Mouse (Mus musculus) right cerebral cortex, adult 18-20 months (tissue): ENCODE results near the gene Clba1.
"Not testable (repeated sequence)": the region's sequence is repeated elsewhere in the genome, so short reads cannot be mapped to it uniquely, and the experiment has no call there.

Experiments used
- DNase-seq: peaks from one replicate; pipeline ENCODE4 v3.0.0; 2022; ENCODE audit warnings: mixed read lengths

Gene Clba1

GRCm38 (mm10) chr12:112795466-112796104, 13.2 kb upstream of the Clba1 start:
- no peak for DNase-seq

GRCm38 (mm10) chr12:112796551-112797510, 11.9 kb upstream of the Clba1 start:
- no peak for DNase-seq

GRCm38 (mm10) chr12:112797672-112798331, 10.9 kb upstream of the Clba1 start:
- peak; percentile 75 for DNase-seq

GRCm38 (mm10) chr12:112798332-112798681, 10.4 kb upstream of the Clba1 start:
- DNase-seq: no peak

- no peak for DNase-seq
These were observed 10.0 kb upstream of the Clba1 start for GRCm38 (mm10) chr12:112798716-112799115.

- no peak for DNase-seq
These were observed 9.3 kb upstream of the Clba1 start for GRCm38 (mm10) chr12:112799237-112799970.

- DNase-seq: no peak
These were observed 8.3 kb upstream of the Clba1 start for GRCm38 (mm10) chr12:112800476-112800875.

GRCm38 (mm10) chr12:112801864-112802846, 6.6 kb upstream of the Clba1 start, which contains the start of gene Ahnak2:
Gene Ahnak2 (minus strand): TSS chr12:112802657.
- no peak for DNase-seq

- no peak for DNase-seq
These were observed 5.8 kb upstream of the Clba1 start for GRCm38 (mm10) chr12:112802917-112803316.

- no peak for DNase-seq
These were observed 4.7 kb upstream of the Clba1 start for GRCm38 (mm10) chr12:112804046-112804445.

GRCm38 (mm10) chr12:112806044-112806443, 2.7 kb upstream of the Clba1 start:
- no peak for DNase-seq

- no peak for DNase-seq
These were observed 941 bp upstream of the Clba1 start for GRCm38 (mm10) chr12:112807796-112808195.

- DNase-seq: no peak
These were observed 538 bp upstream of the Clba1 start for GRCm38 (mm10) chr12:112808212-112808586.

GRCm38 (mm10) chr12:112809641-112810040, 904 bp downstream of the Clba1 start:
- DNase-seq: no peak

- no peak for DNase-seq
These were observed 1.6 kb downstream of the Clba1 start for GRCm38 (mm10) chr12:112810092-112810885.

- DNase-seq: no peak
These were observed 4.6 kb downstream of the Clba1 start for GRCm38 (mm10) chr12:112813370-112813769.

- DNase-seq: no peak
These were observed 6.1 kb downstream of the Clba1 start for GRCm38 (mm10) chr12:112814682-112815470.

GRCm38 (mm10) chr12:112816294-112816693, 7.6 kb downstream of the Clba1 start:
- peak; percentile 43 for DNase-seq

GRCm38 (mm10) chr12:112816866-112817265, 8.1 kb downstream of the Clba1 start:
- DNase-seq: not testable (repeated sequence)
